20 mouse cellular contexts compared by ENCODE assay signal in the genomic region with DNA sequence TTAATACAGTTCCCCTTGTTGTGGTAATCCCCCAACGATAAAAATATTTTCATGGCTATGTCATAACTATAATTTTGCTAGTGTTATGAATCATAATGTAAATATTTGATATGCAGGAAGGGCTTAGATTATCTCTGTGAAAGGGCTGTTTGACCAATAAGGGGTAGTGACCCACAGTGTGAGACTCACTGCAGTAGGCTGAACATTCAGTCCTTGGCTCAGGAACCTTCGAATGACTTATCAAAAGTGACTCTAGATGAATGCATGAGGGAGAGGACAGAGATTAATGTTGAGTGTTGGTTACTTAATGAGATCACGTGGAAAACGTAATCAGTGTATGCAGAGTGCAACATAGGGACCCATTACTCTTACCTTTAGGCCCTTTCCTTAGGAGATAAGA.
DNase-seq lines count a peak whose midpoint lies in the region; ATAC-seq and TF ChIP-seq lines count a peak whose summit lies in the region.
"Had no signal": no experiment of that assay in that cellular context is flagged by ENCODE, and none has a peak within 500 bp of the region (broad histone marks: within the 10 kb centered on the region; RNA-seq: fewer than 3 reads in every experiment).

No protein-coding gene starts in this region.

- peak; percentile 50; the same call in 1 of the 2 replicates for ATAC-seq in stomach, embryonic 15.5 days (ENCODE audit: insufficient read depth, low FRiP score, low read depth)
- peak; percentile 98 for ATAC-seq in stomach, postnatal 0 days (ENCODE audit: low FRiP score, low TSS enrichment)
- ATAC-seq: activated CD4-positive, CD25-positive, alpha-beta regulatory T cell, adult 4 months; forebrain, embryonic 13.5 days; forebrain, embryonic 15.5 days; forebrain, postnatal 0 days; Patski had no signal

- no peak overlapping the region for H3K4me2 ChIP-seq in stomach, embryonic 15.5 days
- H3K4me2 ChIP-seq in stomach, postnatal 0 days (replicated peaks; ENCODE audit: low read depth) = no peak overlapping the region
- H3K4me2 ChIP-seq: embryonic facial prominence, embryonic 12.5 days; forebrain, embryonic 13.5 days; forebrain, embryonic 15.5 days had no signal

- TF ChIP-seq CTCF in stomach, postnatal 0 days (IDR thresholded peaks at IDR 0.05; ENCODE audit: low read depth) = no peak

- H3K4me1 ChIP-seq in stomach, embryonic 15.5 days = no peaks in the 10 kb centered on the region
- no peaks in the 10 kb centered on the region for H3K4me1 ChIP-seq in stomach, postnatal 0 days (replicated peaks; ENCODE audit: control insufficient read depth, insufficient read depth)
- H3K4me1 ChIP-seq: embryonic facial prominence, embryonic 10.5 days; embryonic facial prominence, embryonic 12.5 days; forebrain, embryonic 13.5 days; forebrain, embryonic 15.5 days had no signal

- no peaks in the 10 kb centered on the region for H3K9me3 ChIP-seq in stomach, embryonic 15.5 days
- no peaks in the 10 kb centered on the region for H3K9me3 ChIP-seq in stomach, postnatal 0 days (ENCODE audit: control insufficient read depth, low read length)
- H3K9me3 ChIP-seq: embryonic facial prominence, embryonic 10.5 days; embryonic facial prominence, embryonic 12.5 days; forebrain, embryonic 13.5 days; forebrain, embryonic 15.5 days had no signal

- no peak for TF ChIP-seq EP300 in stomach, postnatal 0 days (optimal IDR thresholded peaks at IDR 0.05)

- peak; percentile 17 for DNase-seq in Muller cell, postnatal 12 days (ENCODE audit: inconsistent ontology term)
- DNase-seq in stomach, postnatal 0 days (ENCODE audit: low spot score) = no peak
- DNase-seq in thymus, postnatal 36 days = no peak
- no peak for DNase-seq in heart, postnatal 14 days
- DNase-seq: adrenal gland, adult 8-10 months; adrenal gland, postnatal 14 days; adrenal gland, postnatal 36 days; cerebellum, adult 11-12 months; cerebellum, adult 2 months; cerebellum, adult 9-10 months; cerebellum, postnatal 10 days; cerebellum, postnatal 25 days; forebrain, postnatal 0 days had no signal

- no peak overlapping the region for H3K9ac ChIP-seq in stomach, embryonic 15.5 days
- no peak overlapping the region for H3K9ac ChIP-seq in stomach, postnatal 0 days (ENCODE audit: low read length)
- H3K9ac ChIP-seq: embryonic facial prominence, embryonic 12.5 days; forebrain, embryonic 13.5 days; forebrain, embryonic 15.5 days; forebrain, postnatal 0 days had no signal

- H3K27ac ChIP-seq in stomach, embryonic 15.5 days = no peak overlapping the region
- H3K27ac ChIP-seq in stomach, postnatal 0 days (replicated peaks) = no peak overlapping the region
- H3K27ac ChIP-seq: embryonic facial prominence, embryonic 10.5 days; embryonic facial prominence, embryonic 12.5 days; forebrain, embryonic 13.5 days; forebrain, embryonic 15.5 days had no signal

- H3K4me3 ChIP-seq in stomach, embryonic 15.5 days (replicated peaks) = no peak overlapping the region
- no peak overlapping the region for H3K4me3 ChIP-seq in stomach, postnatal 0 days (ENCODE audit: low read depth, low read length)
- H3K4me3 ChIP-seq: embryonic facial prominence, embryonic 10.5 days; embryonic facial prominence, embryonic 12.5 days; forebrain, embryonic 13.5 days; forebrain, embryonic 15.5 days had no signal

- 61% methylated on average over 4 of the region's 4 CpGs for WGBS in stomach, embryonic 15.5 days
- 43% methylated on average over 4 of the region's 4 CpGs for WGBS in stomach, postnatal 0 days

- no peaks in the 10 kb centered on the region for H3K27me3 ChIP-seq in stomach, embryonic 15.5 days (replicated peaks)
- H3K27me3 ChIP-seq in stomach, postnatal 0 days (ENCODE audit: control insufficient read depth, insufficient read depth, low read length) = no peaks in the 10 kb centered on the region
- H3K27me3 ChIP-seq: embryonic facial prominence, embryonic 12.5 days; forebrain, embryonic 13.5 days; forebrain, embryonic 15.5 days; Patski had no signal

- intact Hi-C loops in heart, postnatal 14 days (cut with DNase I) = no loop called here

- H3K36me3 ChIP-seq in stomach, embryonic 15.5 days = no peaks in the 10 kb centered on the region
- no peaks in the 10 kb centered on the region for H3K36me3 ChIP-seq in stomach, postnatal 0 days (ENCODE audit: control insufficient read depth, insufficient read depth, low read length)
- H3K36me3 ChIP-seq: embryonic facial prominence, embryonic 10.5 days; embryonic facial prominence, embryonic 12.5 days; forebrain, embryonic 15.5 days had no signal
